Mouse (Mus musculus) erythroblast, embryonic 14.5 days (primary cell): ENCODE data around the gene Mafg.

Source experiments
- GATA1 ChIP-seq: IDR thresholded peaks from 2 replicates; pipeline ENCODE4 v1.6.1; 2012; ENCODE audit warnings: low read length, inconsistent platforms, mixed read lengths
- TAL1 ChIP-seq: IDR thresholded peaks from 3 replicates; pipeline ENCODE4 v1.6.1; 2012; ENCODE audit warnings: low read length, inconsistent platforms, mixed read lengths

GRCm38 (mm10) chr11:120575940-120576339, 57.5 kb downstream of the Mafg start:
- TF ChIP-seq TAL1 (no peak), GATA1 (no peak)
